Mouse (Mus musculus) myocyte (in vitro differentiated cells): ENCODE data around the gene Wdr62. TPM values are rescaled to one million over a fixed set of nuclear protein-coding genes. Genes with fewer than 3 reads are reported as not detected.
"Not testable (repeated sequence)": the region's sequence is repeated elsewhere in the genome, so short reads cannot be mapped to it uniquely, and the experiment has no call there.

ENCODE experiments used
- H3K27me3 ChIP-seq: one replicate; pipeline ENCODE4 v1.6.1; 2011; ENCODE audit not compliant: control insufficient read depth, insufficient read depth, insufficient read length
- H3K36me3 ChIP-seq: one replicate; pipeline ENCODE4 v1.6.1; 2011; ENCODE audit not compliant: control insufficient read depth, insufficient read depth
- H3K4me2 ChIP-seq: one replicate; pipeline ENCODE4 v1.6.1; 2011; ENCODE audit warnings: low read depth, control low read depth
- H3K4me3 ChIP-seq: one replicate; pipeline ENCODE4 v1.5.1; 2011; ENCODE audit warnings: mild to moderate bottlenecking, control low read depth, moderate library complexity
- H3K79me2 ChIP-seq: one replicate; pipeline ENCODE4 v1.6.1; 2011; ENCODE audit not compliant: control insufficient read depth, insufficient read depth
- H3ac ChIP-seq: one replicate; pipeline ENCODE4 v1.6.1; 2011; ENCODE audit not compliant: control insufficient read depth, insufficient read length
- CEBPB ChIP-seq: IDR thresholded peaks from 2 replicates; pipeline ENCODE4 v1.6.1; 2011; ENCODE audit warnings: mild to moderate bottlenecking, moderate library complexity; ENCODE audit not compliant: poor library complexity, insufficient read depth, severe bottlenecking
- E2F4 ChIP-seq: IDR thresholded peaks from one replicate; pipeline ENCODE4 v1.6.1; 2011; ENCODE audit warnings: mild to moderate bottlenecking, control low read depth, moderate library complexity; ENCODE audit not compliant: insufficient read depth
- MAX ChIP-seq: IDR thresholded peaks from one replicate; pipeline ENCODE4 v1.6.1; 2011; ENCODE audit warnings: low read depth, mild to moderate bottlenecking, control low read depth
- MYOD1 ChIP-seq, 3 experiments: IDR thresholded peaks; one replicate each; pipeline ENCODE4 v1.6.1; 2011; ENCODE audit warnings: control low read depth in 2 of 3, low read depth in 2 of 3, mild to moderate bottlenecking in 2 of 3, moderate library complexity in 1 of 3; ENCODE audit not compliant: insufficient read length in 2 of 3, control insufficient read depth in 1 of 3
- MYOG ChIP-seq, 3 experiments: IDR thresholded peaks; one replicate each; pipeline ENCODE4 v1.6.1; 2011; ENCODE audit warnings: control low read depth in 2 of 3, low read depth in 2 of 3, mild to moderate bottlenecking in 2 of 3; ENCODE audit not compliant: insufficient read length in 2 of 3, control insufficient read depth in 1 of 3, insufficient read depth in 1 of 3
- POLR2A ChIP-seq: IDR thresholded peaks from one replicate; pipeline ENCODE4 v1.6.1; 2011; ENCODE audit warnings: low read depth, mild to moderate bottlenecking, control low read depth, moderate library complexity; ENCODE audit not compliant: insufficient read length
- POLR2AphosphoS2 ChIP-seq: IDR thresholded peaks from one replicate; pipeline ENCODE4 v1.6.1; 2011; ENCODE audit warnings: low read depth, control low read depth; ENCODE audit not compliant: insufficient read length
- REST ChIP-seq: IDR thresholded peaks from one replicate; pipeline ENCODE4 v1.6.1; 2011; ENCODE audit warnings: mild to moderate bottlenecking, control low read depth, moderate library complexity; ENCODE audit not compliant: insufficient read depth, insufficient read length
- SRF ChIP-seq: IDR thresholded peaks from one replicate; pipeline ENCODE4 v1.6.1; 2011; ENCODE audit warnings: low read depth; ENCODE audit not compliant: control insufficient read depth, insufficient read length
- TCF12 ChIP-seq: IDR thresholded peaks from one replicate; pipeline ENCODE4 v1.6.1; 2011; ENCODE audit warnings: mild to moderate bottlenecking, control low read depth; ENCODE audit not compliant: poor library complexity, insufficient read depth, severe bottlenecking
- TCF3 ChIP-seq: IDR thresholded peaks from one replicate; pipeline ENCODE4 v1.6.1; 2011; ENCODE audit warnings: low read depth, control low read depth; ENCODE audit not compliant: insufficient read length
- USF1 ChIP-seq: IDR thresholded peaks from one replicate; pipeline ENCODE4 v1.6.1; 2011; ENCODE audit warnings: low read depth, mild to moderate bottlenecking, control low read depth, moderate library complexity
- polyA plus RNA-seq: library from polyadenylated mRNA; unstranded; fragments of >200 nt; fragmentation: generic; extraction: Trizol; gene quantifications from one replicate; pipeline ENCODE4 v1.2.1, GENCODE M21; 2012; ENCODE audit warnings: missing spikeins

Wdr62 gene
- polyA plus RNA-seq, 1 experiment: 5.0 TPM

DNA sequence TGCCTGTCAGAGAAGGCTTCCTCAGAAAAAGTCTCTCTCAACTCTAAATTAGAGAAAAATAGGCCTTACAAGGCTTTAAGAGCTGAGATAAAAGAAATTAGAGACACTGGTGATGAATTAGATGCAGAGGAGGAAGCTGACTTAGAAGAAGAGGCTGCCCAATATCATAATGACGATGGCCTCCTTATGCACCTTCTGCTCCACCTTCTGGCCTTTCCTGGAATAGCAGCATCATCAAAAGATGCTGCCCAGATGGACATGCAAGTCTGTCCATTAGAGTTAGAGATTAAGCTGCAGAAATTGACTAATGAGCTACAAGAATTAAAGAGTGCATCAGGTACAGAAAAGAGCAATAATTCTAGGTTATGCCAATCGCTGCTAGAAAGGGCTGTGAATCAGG, 74.8 kb downstream of the Wdr62 start:
- no peaks in the 10 kb centered on the region for H3K27me3 ChIP-seq
- H3K4me2 ChIP-seq: no peak overlapping the region
- no peaks in the 10 kb centered on the region for H3K36me3 ChIP-seq
- no peaks in the 10 kb centered on the region for H3K79me2 ChIP-seq
- TF ChIP-seq E2F4 (no peak), CEBPB (no peak), TCF3 (no peak), MAX (no peak), MYOD1 (IDR thresholded peaks at IDR 0.05; ENCODE audit: control insufficient read depth in 1 of 3, insufficient read length in 2 of 3, low read depth in 2 of 3) (no peak), POLR2A (no peak), REST (no peak), MYOG (IDR thresholded peaks at IDR 0.05; ENCODE audit: control insufficient read depth in 1 of 3, insufficient read depth in 1 of 3, insufficient read length in 2 of 3, low read depth in 2 of 3) (no peak), SRF (no peak), POLR2AphosphoS2 (no peak), USF1 (no peak), TCF12 (no peak)
- H3K4me3 ChIP-seq: no peak overlapping the region
- no peak overlapping the region for H3ac ChIP-seq

DNA sequence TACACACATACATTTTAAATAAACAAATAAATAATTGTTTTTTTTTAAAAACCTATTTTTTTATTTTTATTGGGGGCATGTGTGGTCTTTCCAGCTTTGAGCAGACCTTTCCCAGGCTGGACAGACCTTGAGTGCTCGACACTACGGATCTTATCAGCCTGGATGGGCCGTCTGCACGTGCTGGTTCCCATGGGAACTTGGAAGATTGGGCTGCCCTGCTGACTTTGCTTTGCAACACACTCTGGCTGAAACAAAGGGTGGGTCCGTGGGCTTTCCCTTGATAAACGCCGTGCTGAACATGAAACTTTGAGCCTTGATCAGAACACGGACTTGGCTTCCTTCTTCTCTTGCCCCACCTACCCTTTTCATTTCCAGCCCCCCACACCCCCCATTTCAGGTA, 75.8 kb downstream of the Wdr62 start:
- no peaks in the 10 kb centered on the region for H3K27me3 ChIP-seq
- H3K36me3 ChIP-seq: no peaks in the 10 kb centered on the region
- TF ChIP-seq E2F4 (no peak), CEBPB (no peak), POLR2A (no peak), SRF (no peak), TCF3 (no peak), REST (no peak), MAX (no peak), POLR2AphosphoS2 (no peak), TCF12 (no peak), MYOD1 (IDR thresholded peaks at IDR 0.05; ENCODE audit: control insufficient read depth in 1 of 3, insufficient read length in 2 of 3, low read depth in 2 of 3) (no peak), MYOG (IDR thresholded peaks at IDR 0.05; ENCODE audit: control insufficient read depth in 1 of 3, insufficient read depth in 1 of 3, insufficient read length in 2 of 3, low read depth in 2 of 3) (no peak)
- H3K4me2 ChIP-seq: no peak overlapping the region
- H3ac ChIP-seq: no peak overlapping the region
- no peaks in the 10 kb centered on the region for H3K79me2 ChIP-seq
- no peak overlapping the region for H3K4me3 ChIP-seq

DNA sequence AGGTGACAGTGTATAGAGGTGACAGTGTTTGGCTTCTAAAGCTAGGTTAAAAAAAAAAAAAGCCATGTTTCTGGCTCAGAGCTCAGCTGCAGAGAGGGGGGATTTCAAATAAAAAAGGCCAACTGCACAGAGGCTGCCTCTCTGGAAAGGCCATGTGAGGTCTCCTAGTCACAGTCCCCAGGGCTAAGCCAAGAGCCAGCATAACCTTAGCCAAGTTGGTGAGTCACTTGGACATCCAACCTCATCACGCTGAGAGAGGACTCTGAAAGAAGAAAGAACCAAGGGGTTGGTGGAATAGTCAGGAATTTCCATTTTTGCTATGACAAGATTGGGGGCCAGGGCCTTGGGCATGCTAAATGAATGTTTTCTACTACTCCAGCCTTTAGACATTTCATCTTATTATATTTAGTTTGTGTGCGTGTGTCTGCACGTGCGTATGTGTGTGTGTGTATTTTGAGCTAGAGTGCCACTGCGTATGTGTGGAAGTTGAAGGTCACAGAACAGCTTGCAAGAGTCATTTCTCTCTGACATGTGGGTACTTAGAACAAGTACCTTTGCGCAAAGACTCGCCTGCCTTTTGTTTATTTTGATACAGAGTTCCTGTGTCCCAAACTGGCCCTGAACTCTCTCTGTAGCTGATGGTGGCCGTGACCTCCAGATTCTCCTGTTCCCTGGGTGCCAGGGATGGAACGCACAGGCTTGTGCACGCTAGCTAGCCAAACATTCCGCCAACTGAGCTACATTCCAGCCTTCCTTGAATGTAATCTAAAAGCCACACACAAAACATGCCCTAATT, 77.1 kb downstream of the Wdr62 start:
- no peaks in the 10 kb centered on the region for H3K27me3 ChIP-seq
- no peaks in the 10 kb centered on the region for H3K36me3 ChIP-seq
- no peak overlapping the region for H3K4me3 ChIP-seq
- TF ChIP-seq REST: no peak
- no peak for TF ChIP-seq SRF
- no peak for TF ChIP-seq MYOD1 (IDR thresholded peaks at IDR 0.05; ENCODE audit: control insufficient read depth in 1 of 3, insufficient read length in 2 of 3, low read depth in 2 of 3)
- TF ChIP-seq CEBPB: no peak
- TF ChIP-seq MAX: no peak
- TF ChIP-seq TCF3: no peak
- no peak for TF ChIP-seq POLR2AphosphoS2
- TF ChIP-seq USF1: no peak
- no peak for TF ChIP-seq MYOG (IDR thresholded peaks at IDR 0.05; ENCODE audit: control insufficient read depth in 1 of 3, insufficient read depth in 1 of 3, insufficient read length in 2 of 3, low read depth in 2 of 3)
- TF ChIP-seq E2F4: no peak
- TF ChIP-seq TCF12: no peak
- TF ChIP-seq POLR2A: no peak
- H3ac ChIP-seq: no peak overlapping the region
- H3K79me2 ChIP-seq: no peaks in the 10 kb centered on the region
- no peak overlapping the region for H3K4me2 ChIP-seq

DNA sequence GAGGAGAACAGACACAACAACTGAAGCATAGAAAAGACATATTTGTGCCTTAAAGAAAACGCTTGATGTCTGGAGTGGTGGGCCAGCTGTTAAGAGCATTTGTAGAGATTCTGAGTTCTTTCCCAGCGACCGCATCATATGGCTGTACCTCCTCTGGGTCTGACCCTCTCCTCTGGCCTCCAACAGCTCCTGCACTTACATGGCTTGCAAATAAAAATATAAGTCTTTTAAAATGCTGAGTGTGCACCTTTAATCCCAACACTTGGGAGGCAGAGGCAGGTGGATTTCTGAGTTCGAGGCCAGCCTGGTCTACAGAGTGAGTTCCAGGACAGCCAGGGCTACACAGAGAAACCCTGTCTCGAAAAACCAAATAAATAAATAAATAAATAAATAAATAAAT, 79.6 kb downstream of the Wdr62 start:
- H3ac ChIP-seq, H3K27me3 ChIP-seq, H3K79me2 ChIP-seq, H3K36me3 ChIP-seq, H3K4me3 ChIP-seq, H3K4me2 ChIP-seq: not testable (repeated sequence)

DNA sequence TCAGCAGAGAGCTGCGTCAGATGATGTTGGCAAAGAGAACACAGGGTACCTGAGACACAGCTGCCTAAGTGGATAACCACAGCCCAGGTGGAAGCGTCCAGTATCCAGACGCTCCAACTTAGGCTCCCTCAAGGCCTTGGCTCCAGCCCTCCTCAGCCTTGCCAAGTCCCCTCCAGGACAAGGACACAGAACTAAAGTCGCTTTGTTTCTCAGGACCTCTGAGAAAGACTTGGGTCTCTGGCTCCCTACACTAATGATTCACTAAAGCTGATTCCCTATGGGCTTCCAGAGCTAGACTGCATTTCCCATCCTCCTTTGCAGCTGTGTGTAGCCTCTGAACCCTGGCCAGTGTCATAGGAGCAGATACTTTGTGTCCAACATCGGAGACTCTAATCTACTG, 80.0 kb downstream of the Wdr62 start:
- Histone ChIP-seq H3K79me2 (no peaks in the 10 kb centered on the region), H3K27me3 (no peaks in the 10 kb centered on the region), H3K36me3 (no peaks in the 10 kb centered on the region), H3ac (no peak overlapping the region), H3K4me3 (no peak overlapping the region), H3K4me2 (no peak overlapping the region)
- no peak for TF ChIP-seq MAX
- no peak for TF ChIP-seq TCF12
- TF ChIP-seq POLR2A: no peak
- no peak for TF ChIP-seq MYOG (IDR thresholded peaks at IDR 0.05; ENCODE audit: control insufficient read depth in 1 of 3, insufficient read depth in 1 of 3, insufficient read length in 2 of 3, low read depth in 2 of 3)
- no peak for TF ChIP-seq POLR2AphosphoS2
- TF ChIP-seq CEBPB: no peak
- no peak for TF ChIP-seq TCF3
- TF ChIP-seq USF1: no peak
- no peak for TF ChIP-seq REST
- no peak for TF ChIP-seq E2F4
- TF ChIP-seq SRF: no peak
- no peak for TF ChIP-seq MYOD1 (IDR thresholded peaks at IDR 0.05; ENCODE audit: control insufficient read depth in 1 of 3, insufficient read length in 2 of 3, low read depth in 2 of 3)
